Mouse (Mus musculus) heart, postnatal 0 days (tissue): ENCODE data around the gene Cluh.

Experiments
- CTCF ChIP-seq: IDR thresholded peaks from 2 replicates; pipeline ENCODE4 v1.5.1; 2016; ENCODE audit warnings: antibody characterized with exemption, control low read depth, low read depth
- EP300 ChIP-seq: IDR thresholded peaks from 2 replicates; pipeline ENCODE4 v1.6.1; 2016; ENCODE audit warnings: antibody characterized with exemption, low read depth

- TF ChIP-seq CTCF (no peak), EP300 (no peak)
Measured at GRCm38 (mm10) chr11:74668971-74669370, 19.7 kb downstream of the Cluh start.
